Mouse (Mus musculus): ENCODE data around the gene C1qtnf5. TPM values are rescaled to one million over a fixed set of nuclear protein-coding genes. Genes with fewer than 3 reads are reported as not detected.
A peak's percentile ranks its signal among the peaks of the same experiment; 100 is the strongest.

C1qtnf5 gene
- polyA plus RNA-seq, 1 experiment from 2014 or later: 9.3 TPM

- peak overlapping the region; percentile 40; the same call in 1 of the 2 replicates for H3K9ac ChIP-seq (replicated peaks)
- H3K4me2 ChIP-seq: peak overlapping the region; percentile 58
- ATAC-seq (ENCODE audit: low FRiP score): peak; percentile 39; the same call in 1 of the 2 replicates
- no peaks in the 10 kb centered on the region for H3K9me3 ChIP-seq (replicated peaks)
- 26% methylated on average over 24 of the region's 24 CpGs for WGBS
- H3K4me3 ChIP-seq (replicated peaks): peak overlapping the region; percentile 31
- peaks cover 10% of the 10 kb centered on the region; the same call in 1 of the 2 replicates for H3K36me3 ChIP-seq
- no peaks in the 10 kb centered on the region for H3K27me3 ChIP-seq (replicated peaks)
- no peak overlapping the region for H3K27ac ChIP-seq (replicated peaks)
- H3K4me1 ChIP-seq: peaks cover 12% of the 10 kb centered on the region
These were observed 13.2 kb upstream of the C1qtnf5 start for GRCm38 (mm10) chr9:44093612-44094503.

DNA sequence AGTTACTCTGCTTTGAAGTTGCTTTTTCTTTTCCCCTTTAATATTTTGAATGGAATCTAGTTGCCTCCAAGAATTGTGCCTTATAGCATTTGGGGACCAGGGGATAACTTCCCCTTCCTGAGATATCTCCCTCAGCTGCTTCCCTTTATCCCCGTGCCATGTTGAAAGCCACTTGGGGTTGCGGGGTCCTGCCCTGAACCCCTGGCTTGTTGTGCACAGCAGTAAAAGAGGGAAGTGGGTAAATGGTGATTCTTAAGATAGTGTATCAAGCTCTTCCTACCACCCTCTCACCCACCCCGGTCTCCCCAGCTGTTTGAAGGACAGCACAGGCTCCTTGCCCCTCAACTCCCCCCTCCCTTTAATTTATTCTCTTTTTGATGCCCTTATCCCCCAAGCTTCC lies 12.3 kb upstream of the C1qtnf5 start:
- H3K4me1 ChIP-seq: peaks cover 12% of the 10 kb centered on the region
- no peak overlapping the region; the same call in 1 of the 2 replicates for H3K27ac ChIP-seq (replicated peaks)
- H3K4me3 ChIP-seq (replicated peaks): no peak overlapping the region
- WGBS: 92% methylated on average over 3 of the region's 3 CpGs
- ATAC-seq (ENCODE audit: low FRiP score): no peak
- H3K27me3 ChIP-seq (replicated peaks): no peaks in the 10 kb centered on the region
- no peak overlapping the region for H3K4me2 ChIP-seq
- no peaks in the 10 kb centered on the region for H3K9me3 ChIP-seq (replicated peaks)
- H3K36me3 ChIP-seq: peaks cover 10% of the 10 kb centered on the region; the same call in 1 of the 2 replicates
- H3K9ac ChIP-seq (replicated peaks): no peak overlapping the region

- H3K27ac ChIP-seq (replicated peaks): no peak overlapping the region
- WGBS: 86% methylated on average over 9 of the region's 9 CpGs
These were observed 11.3 kb upstream of the C1qtnf5 start for GRCm38 (mm10) chr9:44095781-44096180.

DNA sequence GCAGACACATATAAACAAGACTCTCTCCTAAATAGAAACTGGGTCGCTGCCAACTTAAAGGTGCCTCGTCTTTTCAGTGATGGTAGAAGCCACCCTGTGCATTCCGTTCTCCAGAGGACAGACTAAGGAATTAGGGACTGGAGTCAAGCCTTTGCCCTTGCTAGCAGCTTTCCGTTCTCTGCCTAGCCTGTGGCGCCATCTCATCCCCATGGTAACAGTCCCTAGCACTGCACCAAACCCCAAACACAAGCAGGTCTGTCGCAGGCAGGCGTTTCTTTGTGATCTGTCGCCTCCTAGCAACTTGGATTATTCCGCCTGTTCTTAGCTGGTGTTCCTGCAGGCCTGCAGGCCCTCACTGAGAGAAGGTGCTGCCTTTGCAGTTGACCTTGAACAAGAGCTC lies 10.5 kb upstream of the C1qtnf5 start:
- Histone ChIP-seq H3K27ac (replicated peaks) (peak overlapping the region; percentile 60), H3K36me3 (peaks cover 4% of the 10 kb centered on the region; the same call in 1 of the 2 replicates), H3K9ac (replicated peaks) (no peak overlapping the region), H3K4me2 (no peak overlapping the region), H3K27me3 (replicated peaks) (no peaks in the 10 kb centered on the region), H3K4me3 (replicated peaks) (no peak overlapping the region), H3K9me3 (replicated peaks) (no peaks in the 10 kb centered on the region), H3K4me1 (peaks cover 12% of the 10 kb centered on the region)
- ATAC-seq (ENCODE audit: low FRiP score): peak; percentile 51
- WGBS: 20% methylated on average over 9 of the region's 9 CpGs

More at GRCm38 (mm10) chr9:44095781-44096180, 11.3 kb upstream of the C1qtnf5 start:
- H3K27me3 ChIP-seq (replicated peaks): no peaks in the 10 kb centered on the region
- peaks cover 12% of the 10 kb centered on the region for H3K4me1 ChIP-seq
- no peak overlapping the region for H3K4me3 ChIP-seq (replicated peaks)
- no peak overlapping the region for H3K4me2 ChIP-seq
- no peaks in the 10 kb centered on the region for H3K9me3 ChIP-seq (replicated peaks)
- no peak for ATAC-seq (ENCODE audit: low FRiP score)
- no peak overlapping the region for H3K9ac ChIP-seq (replicated peaks)
- peaks cover 9% of the 10 kb centered on the region; the same call in 1 of the 2 replicates for H3K36me3 ChIP-seq

GRCm38 (mm10) chr9:44101490-44101889 lies 5.6 kb upstream of the C1qtnf5 start, which contains the start of gene Mfrp:
Mfrp (plus strand) TSS chr9:44101729.
- H3K36me3 ChIP-seq: peaks cover 4% of the 10 kb centered on the region; the same call in 1 of the 2 replicates
- WGBS: 78% methylated on average over 9 of the region's 9 CpGs
- H3K9ac ChIP-seq (replicated peaks): no peak within 1 kb of the TSS
- no peak for ATAC-seq (ENCODE audit: low FRiP score)
- no peaks in the 10 kb centered on the region for H3K9me3 ChIP-seq (replicated peaks)
- H3K4me3 ChIP-seq (replicated peaks): no peak within 1 kb of the TSS
- H3K27me3 ChIP-seq (replicated peaks): no peaks in the 10 kb centered on the region
- peaks cover 9% of the 10 kb centered on the region for H3K4me1 ChIP-seq
- H3K4me2 ChIP-seq: no peak within 1 kb of the TSS
- no peak within 1 kb of the TSS for H3K27ac ChIP-seq (replicated peaks)

- H3K4me2 ChIP-seq: no peak overlapping the region
- no peaks in the 10 kb centered on the region for H3K9me3 ChIP-seq (replicated peaks)
- H3K4me3 ChIP-seq (replicated peaks): no peak overlapping the region
- no peak overlapping the region for H3K9ac ChIP-seq (replicated peaks)
- no peaks in the 10 kb centered on the region for H3K27me3 ChIP-seq (replicated peaks)
- peaks cover 39% of the 10 kb centered on the region for H3K4me1 ChIP-seq
- WGBS: 97% methylated on average over 7 of the region's 7 CpGs
- no peak overlapping the region for H3K27ac ChIP-seq (replicated peaks)
- peaks cover 4% of the 10 kb centered on the region; the same call in 1 of the 2 replicates for H3K36me3 ChIP-seq
- no peak for ATAC-seq (ENCODE audit: low FRiP score)
These were observed 2.2 kb upstream of the C1qtnf5 start for GRCm38 (mm10) chr9:44104881-44105280.

DNA sequence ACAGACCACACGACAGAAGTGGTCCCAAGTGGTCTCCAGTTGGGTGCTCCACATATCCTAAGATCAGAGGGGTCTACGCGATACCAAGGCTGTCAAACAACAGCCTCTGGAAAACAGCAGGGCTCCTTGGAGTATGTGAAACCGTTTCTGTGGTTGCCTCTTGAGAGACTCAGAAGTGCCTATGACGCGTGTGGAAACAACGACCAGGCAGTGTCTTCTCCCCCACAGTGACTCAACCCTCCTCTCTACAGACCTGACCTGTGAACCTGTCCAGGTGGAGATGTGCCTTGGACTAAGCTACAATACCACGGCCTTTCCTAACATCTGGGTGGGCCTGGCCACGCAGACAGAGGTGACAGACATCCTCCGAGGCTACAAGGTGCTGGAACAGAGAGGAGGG lies 1.3 kb upstream of the C1qtnf5 start:
- H3K4me3 ChIP-seq (replicated peaks): no peak overlapping the region
- H3K9me3 ChIP-seq (replicated peaks): no peaks in the 10 kb centered on the region
- H3K27ac ChIP-seq (replicated peaks): no peak overlapping the region
- no peaks in the 10 kb centered on the region for H3K27me3 ChIP-seq (replicated peaks)
- WGBS: 89% methylated on average over 10 of the region's 10 CpGs
- no peak overlapping the region for H3K4me2 ChIP-seq
- peaks cover 48% of the 10 kb centered on the region for H3K4me1 ChIP-seq
- ATAC-seq (ENCODE audit: low FRiP score): no peak
- H3K9ac ChIP-seq (replicated peaks): no peak overlapping the region
- H3K36me3 ChIP-seq: peaks cover 4% of the 10 kb centered on the region; the same call in 1 of the 2 replicates

DNA sequence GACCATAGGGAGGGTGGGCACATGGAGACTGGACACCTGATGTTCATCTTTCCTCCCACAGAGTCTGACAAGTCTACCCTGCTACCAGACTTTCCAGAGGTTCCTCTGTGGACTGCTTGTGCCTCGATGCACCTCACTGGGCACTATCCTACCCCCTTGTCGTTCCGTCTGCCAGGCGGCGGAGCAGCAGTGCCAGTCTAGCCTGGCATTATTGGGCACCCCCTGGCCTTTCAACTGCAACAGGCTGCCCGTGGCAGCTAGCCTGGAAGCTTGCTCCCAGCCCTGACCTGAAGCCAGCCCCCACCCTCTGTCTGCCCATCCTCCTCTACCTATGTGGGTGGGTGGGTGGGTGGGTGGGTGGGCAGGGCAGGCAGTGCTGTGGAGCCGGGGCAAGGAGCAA lies 863 bp upstream of the C1qtnf5 start:
- no peak overlapping the region for H3K9ac ChIP-seq (replicated peaks)
- 84% methylated on average over 7 of the region's 7 CpGs for WGBS
- H3K27ac ChIP-seq (replicated peaks): peak overlapping the region; percentile 76; the same call in 1 of the 2 replicates

GRCm38 (mm10) chr9:44106596-44106995 lies 449 bp upstream of the C1qtnf5 start:
- H3K4me1 ChIP-seq: peaks cover 51% of the 10 kb centered on the region
- H3K27me3 ChIP-seq (replicated peaks): no peaks in the 10 kb centered on the region
- H3K4me3 ChIP-seq (replicated peaks): no peak overlapping the region
- H3K27ac ChIP-seq (replicated peaks): peak overlapping the region; percentile 76
- no peak for ATAC-seq (ENCODE audit: low FRiP score)
- H3K9me3 ChIP-seq (replicated peaks): no peaks in the 10 kb centered on the region
- 0 out of 2 replicates have a peak overlapping the region, but pooled peaks have one; percentile 42 for H3K4me2 ChIP-seq
- no peak overlapping the region for H3K9ac ChIP-seq (replicated peaks)
- 74% methylated on average over 4 of the region's 4 CpGs for WGBS
- H3K36me3 ChIP-seq: peaks cover 4% of the 10 kb centered on the region; the same call in 1 of the 2 replicates

More for the DNA sequence above, 863 bp upstream of the C1qtnf5 start:
- Histone ChIP-seq H3K27me3 (replicated peaks) (no peaks in the 10 kb centered on the region), H3K4me2 (no peak overlapping the region), H3K9me3 (replicated peaks) (no peaks in the 10 kb centered on the region), H3K36me3 (peaks cover 4% of the 10 kb centered on the region; the same call in 1 of the 2 replicates), H3K4me3 (replicated peaks) (no peak overlapping the region), H3K4me1 (peaks cover 50% of the 10 kb centered on the region)
- no peak for ATAC-seq (ENCODE audit: low FRiP score)

- Histone ChIP-seq H3K4me1 (peaks cover 57% of the 10 kb centered on the region), H3K4me2 (peak overlapping the region; percentile 42), H3K9me3 (replicated peaks) (no peaks in the 10 kb centered on the region), H3K27me3 (replicated peaks) (no peaks in the 10 kb centered on the region), H3K9ac (replicated peaks) (0 out of 2 replicates have a peak overlapping the region, but pooled peaks have one; percentile 10), H3K27ac (replicated peaks) (peak overlapping the region; percentile 76), H3K4me3 (replicated peaks) (no peak overlapping the region), H3K36me3 (peaks cover 4% of the 10 kb centered on the region; the same call in 1 of the 2 replicates)
- peak; percentile 2; the same call in 1 of the 2 replicates for ATAC-seq (ENCODE audit: low FRiP score)
- 40% methylated on average over 25 of the region's 25 CpGs for WGBS
These were observed 623 bp downstream of the C1qtnf5 start for GRCm38 (mm10) chr9:44107557-44108179.

DNA sequence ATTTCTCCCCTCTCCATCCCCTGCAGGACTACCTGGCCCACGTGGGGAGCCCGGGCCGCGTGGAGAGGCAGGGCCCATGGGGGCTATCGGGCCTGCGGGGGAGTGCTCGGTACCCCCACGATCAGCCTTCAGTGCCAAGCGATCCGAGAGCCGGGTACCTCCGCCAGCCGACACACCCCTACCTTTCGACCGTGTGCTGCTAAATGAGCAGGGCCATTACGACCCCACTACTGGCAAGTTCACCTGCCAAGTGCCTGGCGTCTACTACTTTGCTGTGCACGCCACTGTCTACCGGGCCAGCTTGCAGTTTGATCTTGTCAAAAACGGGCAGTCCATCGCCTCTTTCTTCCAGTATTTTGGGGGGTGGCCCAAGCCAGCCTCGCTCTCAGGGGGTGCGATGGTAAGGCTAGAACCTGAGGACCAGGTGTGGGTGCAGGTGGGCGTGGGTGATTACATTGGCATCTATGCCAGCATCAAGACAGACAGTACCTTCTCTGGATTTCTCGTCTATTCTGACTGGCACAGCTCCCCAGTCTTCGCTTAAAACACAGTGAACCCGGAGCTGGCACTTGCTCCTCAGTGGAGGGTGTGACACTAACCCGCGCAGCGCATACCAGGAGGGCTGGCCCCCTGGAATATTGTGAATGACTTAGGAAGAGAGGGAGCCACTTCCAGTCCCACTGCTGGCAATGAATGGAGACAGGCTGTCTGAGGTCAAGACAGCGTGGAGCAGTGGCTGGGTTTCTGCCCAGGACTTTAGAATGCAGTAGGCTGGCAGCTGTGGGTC lies 1.4 kb downstream of the C1qtnf5 start:
- Histone ChIP-seq H3K27ac (replicated peaks) (peak overlapping the region; percentile 76; the same call in 1 of the 2 replicates), H3K4me3 (replicated peaks) (no peak overlapping the region), H3K9me3 (replicated peaks) (no peaks in the 10 kb centered on the region), H3K4me2 (peak overlapping the region; percentile 42), H3K36me3 (peaks cover 4% of the 10 kb centered on the region; the same call in 1 of the 2 replicates), H3K27me3 (replicated peaks) (no peaks in the 10 kb centered on the region), H3K4me1 (peaks cover 57% of the 10 kb centered on the region), H3K9ac (replicated peaks) (no peak overlapping the region; the same call in 1 of the 2 replicates)
- WGBS: 76% methylated on average over 31 of the region's 31 CpGs
- ATAC-seq (ENCODE audit: low FRiP score): no peak
